Mouse (Mus musculus) bone marrow, adult 2 months (tissue): ENCODE measurements at regions not wholly inside any gene's neighbourhood (a gene's known extent, or its start where the extent isn't known, plus 50 kb on each side); places are given as distances from the start of the nearest gene placed in this dataset.

Experiments
- CTCF ChIP-seq: fragments of 200-500 bp; IDR thresholded peaks from 2 replicates; pipeline ENCODE4 v1.5.1; 2011; ENCODE audit warnings: low read length, control low read depth; ENCODE audit not compliant: control insufficient read depth, insufficient read depth
- POLR2A ChIP-seq: fragments of 200-500 bp; IDR thresholded peaks from 2 replicates; pipeline ENCODE4 v1.6.1; 2011; ENCODE audit warnings: low read depth, mild to moderate bottlenecking, control low read depth, low read length, borderline replicate concordance; ENCODE audit not compliant: control insufficient read depth

GRCm38 (mm10) chr10:56879744-56880143, 502.6 kb downstream of the Gja1 start:
- TF ChIP-seq CTCF (no peak), POLR2A (no peak)
